Mouse (Mus musculus) adrenal gland, adult (tissue): Measurements from ENCODE around the gene Trcg1.
"Not testable (repeated sequence)": the region's sequence is repeated elsewhere in the genome, so short reads cannot be mapped to it uniquely, and the experiment has no call there.

Source experiments
- DNase-seq, 2 experiments: peaks; one replicate each; pipeline ENCODE4 v3.0.0; 2022 to 2023; ENCODE audit warnings: low spot score in 1 of 2; ENCODE audit not compliant: inconsistent age in 2 of 2

Gene Trcg1

DNA sequence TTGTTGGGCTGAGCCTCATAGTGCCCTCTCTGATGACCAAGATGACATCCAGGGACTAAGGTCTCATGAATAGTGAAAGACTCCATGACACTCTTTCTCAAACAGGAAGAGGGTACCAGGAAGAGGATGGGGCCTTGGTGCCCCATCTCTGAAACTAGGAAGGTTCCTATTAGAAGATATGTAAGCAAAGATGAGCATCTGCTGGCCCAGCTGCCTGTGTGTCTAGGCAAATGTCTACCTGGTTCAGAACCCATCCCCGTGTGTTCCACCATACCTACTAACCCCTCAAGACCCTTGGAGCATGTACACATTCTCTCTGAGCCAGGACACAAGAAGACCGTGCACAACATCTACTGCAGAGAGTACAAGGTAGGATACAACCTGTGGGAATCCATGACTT lies at the start of gene Trcg1:
Gene Trcg1 (plus strand): TSS at position 301 of the 400 bp plus-strand sequence.
- DNase-seq, result no peak

DNA sequence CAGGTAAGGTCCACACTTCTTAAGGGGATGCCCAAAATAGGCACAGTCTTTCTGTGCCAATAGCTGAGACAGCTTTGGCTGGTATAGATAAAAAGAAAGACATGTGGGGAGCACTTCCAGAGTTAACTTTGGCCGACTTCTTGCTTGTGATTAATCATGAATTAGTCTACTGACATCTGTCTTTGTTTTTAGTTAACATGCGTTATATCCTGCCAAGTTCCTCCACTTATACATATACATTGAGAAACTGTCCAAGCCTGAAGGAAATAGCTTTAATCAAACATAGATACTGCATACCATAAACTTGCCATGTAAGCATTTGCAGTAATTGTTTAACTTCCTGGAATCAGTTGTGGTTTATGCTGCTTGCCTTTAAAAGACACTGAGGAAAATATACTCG lies 39.6 kb upstream of the Trcg1 start:
- DNase-seq, result no peak

DNA sequence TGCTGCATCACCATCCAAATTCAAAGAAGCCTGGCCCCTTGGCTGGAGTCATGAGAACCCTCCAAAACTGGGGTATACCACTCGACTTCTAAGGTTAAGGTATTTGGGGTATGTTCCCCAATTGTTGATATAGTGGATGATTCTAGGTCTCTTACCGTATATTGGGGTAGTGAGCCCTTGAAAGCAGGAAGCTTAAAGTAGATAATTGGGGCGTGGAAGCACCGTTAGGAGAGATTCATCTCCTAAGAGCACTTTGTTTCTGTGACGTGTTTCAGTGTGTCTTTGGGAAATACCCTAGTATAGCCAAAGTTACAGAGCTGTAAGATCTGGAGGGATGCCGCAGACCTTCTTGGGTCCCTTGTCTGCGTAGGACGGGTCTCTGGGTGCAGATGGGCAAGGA lies 38.9 kb upstream of the Trcg1 start:
- DNase-seq, result no peak

DNA sequence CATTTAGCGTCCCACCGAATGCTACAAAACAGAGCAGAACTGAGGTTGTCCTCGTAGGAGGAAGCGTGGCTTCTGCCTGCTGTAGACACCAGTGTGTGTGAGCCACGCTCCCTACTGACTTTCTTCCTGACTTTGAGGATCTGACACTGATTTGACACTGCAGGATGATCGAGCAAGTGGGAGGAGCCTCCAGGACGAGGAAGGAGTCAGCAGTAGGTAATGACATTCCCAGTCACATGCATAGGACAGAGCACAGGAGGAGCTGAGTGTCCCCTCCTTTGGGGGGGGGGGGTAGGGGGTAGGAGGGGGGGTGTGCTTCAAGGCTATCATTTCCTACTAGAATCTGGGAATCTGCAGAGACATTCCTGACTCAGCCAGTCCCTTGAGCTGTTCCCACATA lies 33.4 kb upstream of the Trcg1 start:
- DNase-seq, result no peak

GRCm38 (mm10) chr9:57203571-57203970 lies 32.8 kb upstream of the Trcg1 start:
- DNase-seq, result not testable (repeated sequence)

GRCm38 (mm10) chr9:57206896-57207295 lies 29.5 kb upstream of the Trcg1 start:
- no peak for DNase-seq

GRCm38 (mm10) chr9:57209316-57209715 lies 27.0 kb upstream of the Trcg1 start:
- DNase-seq, result peak; percentile 33 to 71

- no peak for DNase-seq
Observed at GRCm38 (mm10) chr9:57212448-57213222, 23.7 kb upstream of the Trcg1 start.

GRCm38 (mm10) chr9:57214500-57214899 lies 21.9 kb upstream of the Trcg1 start:
- no peak for DNase-seq

DNA sequence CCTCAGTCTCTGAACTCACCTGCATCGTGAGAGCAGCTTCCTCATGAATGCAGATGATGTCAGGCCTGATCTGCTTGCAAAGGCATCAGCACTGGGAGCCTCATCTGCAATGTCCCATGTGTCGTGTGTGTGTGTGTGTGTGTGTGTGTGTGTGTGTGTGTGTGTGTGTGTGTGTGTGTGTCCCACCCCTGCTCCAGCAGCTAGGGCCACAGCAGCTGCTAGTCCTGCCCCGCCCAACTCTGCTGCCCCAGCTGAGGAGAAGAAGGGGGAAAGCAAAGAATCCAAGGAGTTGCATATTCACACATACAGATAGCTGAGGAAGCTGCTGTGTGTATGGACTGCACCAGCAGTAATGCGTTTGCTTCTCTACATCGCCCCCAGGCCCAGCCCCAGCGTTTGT lies 19.1 kb upstream of the Trcg1 start:
- no peak for DNase-seq

- no peak for DNase-seq
Observed at GRCm38 (mm10) chr9:57218776-57219175, 17.6 kb upstream of the Trcg1 start.

- DNase-seq, result no peak
Observed at GRCm38 (mm10) chr9:57219511-57219910, 16.8 kb upstream of the Trcg1 start.

DNA sequence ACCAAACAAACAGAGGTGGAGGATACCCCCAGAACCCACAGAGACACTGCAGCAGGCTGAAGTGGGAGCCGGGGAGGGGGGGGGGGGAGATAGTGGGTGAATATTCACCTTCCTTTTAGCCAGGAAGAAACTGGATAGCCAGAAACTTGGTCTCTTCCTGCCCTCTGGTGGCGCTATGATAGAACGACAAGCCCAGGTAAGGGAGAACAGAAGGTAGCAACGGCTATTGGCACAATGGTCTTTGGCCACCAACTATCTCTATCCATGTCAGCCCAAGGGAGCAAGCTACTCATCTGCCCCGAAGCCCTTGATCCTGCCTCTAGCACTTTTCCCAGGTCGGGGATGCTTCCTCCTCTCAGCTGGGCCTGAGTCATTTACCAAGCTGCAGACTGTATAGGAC lies 16.0 kb upstream of the Trcg1 start:
- peak in 1 of 2 experiments; percentile 72 for DNase-seq

GRCm38 (mm10) chr9:57223341-57223740 lies 13.0 kb upstream of the Trcg1 start:
- no peak for DNase-seq

DNA sequence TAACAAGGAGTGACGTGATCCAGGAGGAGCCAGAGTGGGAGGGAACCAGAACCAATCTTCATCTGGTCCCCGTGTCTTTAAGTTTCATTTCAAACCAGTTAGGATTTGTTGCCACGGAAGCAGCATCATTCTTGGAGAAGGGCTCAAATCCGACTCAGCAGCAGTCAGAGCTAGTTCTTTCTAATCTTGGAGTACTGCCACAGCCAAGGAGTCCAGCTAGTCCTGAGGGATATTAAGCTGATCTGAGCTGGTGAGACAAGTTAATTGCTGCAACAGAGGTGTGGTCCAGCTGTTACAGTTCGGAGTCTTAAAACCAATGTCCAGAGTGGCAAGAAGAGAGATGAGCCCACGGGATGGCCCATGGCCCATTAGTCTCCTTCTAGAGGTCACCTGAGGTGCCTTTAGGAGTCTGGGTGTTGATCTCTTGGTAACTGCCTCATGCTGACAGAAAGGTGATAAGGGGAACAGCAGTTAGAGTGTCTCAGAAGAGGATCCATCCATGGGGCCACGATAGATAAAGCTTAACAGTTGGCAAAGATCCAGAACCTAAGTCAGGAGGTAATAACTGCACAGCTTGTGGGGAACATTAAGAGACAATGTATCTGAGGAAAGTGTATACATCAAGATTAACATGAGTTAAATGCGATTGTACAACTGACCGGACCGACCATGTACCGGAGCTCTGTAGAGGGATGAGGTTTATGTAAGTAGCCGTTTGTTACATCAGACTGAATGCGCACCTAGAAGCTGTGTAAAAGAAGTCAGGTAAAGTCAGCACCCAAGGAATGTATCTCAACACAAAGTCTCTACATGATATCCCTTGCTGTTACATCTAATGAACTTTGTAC lies 10.4 kb upstream of the Trcg1 start:
- DNase-seq, result no peak

DNA sequence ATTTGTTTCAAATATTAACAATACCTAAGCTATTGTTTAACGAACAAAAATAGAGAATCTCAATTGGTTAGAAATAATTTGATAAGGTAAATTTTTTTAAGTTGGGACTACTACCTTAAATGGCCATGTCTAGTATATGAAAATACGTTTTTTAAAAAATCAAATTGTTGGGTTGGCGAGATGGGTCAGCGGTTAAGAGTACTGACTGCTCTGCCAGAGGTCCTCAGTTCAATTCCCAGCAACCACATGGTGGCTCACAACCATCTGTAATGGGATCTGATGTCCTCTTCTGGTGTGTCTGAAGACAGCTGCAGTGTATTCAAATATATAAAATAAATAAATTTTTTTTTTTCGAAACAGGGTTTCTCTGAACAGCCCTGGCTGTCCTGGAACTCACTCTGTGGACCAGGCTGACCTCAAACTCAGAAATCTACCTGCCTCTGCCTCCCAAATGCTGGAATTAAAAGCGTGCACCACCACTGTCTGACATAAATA lies 9.7 kb upstream of the Trcg1 start:
- DNase-seq, result not testable (repeated sequence)

DNA sequence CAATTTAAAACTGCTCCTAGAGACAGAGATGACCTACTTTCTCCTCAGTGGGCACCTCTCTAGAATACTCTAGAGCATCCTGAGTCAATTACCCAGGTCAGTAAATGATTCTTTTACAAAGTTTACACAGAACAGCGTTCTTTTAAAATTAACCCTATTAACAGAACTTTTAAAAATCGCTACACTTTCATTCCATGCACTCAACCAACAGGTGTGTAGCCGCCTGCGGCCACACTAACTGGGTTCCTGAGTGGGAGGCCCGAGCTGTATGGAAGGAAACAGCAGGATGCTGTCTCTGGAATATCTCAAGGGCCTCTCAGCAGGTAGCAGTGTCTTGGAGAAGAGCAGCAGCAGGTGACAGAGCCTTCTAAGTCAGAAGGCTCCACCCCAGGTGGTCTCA lies 9.2 kb upstream of the Trcg1 start:
- DNase-seq, result no peak

GRCm38 (mm10) chr9:57228186-57228585 lies 8.2 kb upstream of the Trcg1 start:
- no peak for DNase-seq

GRCm38 (mm10) chr9:57229726-57230125 lies 6.6 kb upstream of the Trcg1 start:
- peak in 1 of 2 experiments; percentile 82 for DNase-seq

DNA sequence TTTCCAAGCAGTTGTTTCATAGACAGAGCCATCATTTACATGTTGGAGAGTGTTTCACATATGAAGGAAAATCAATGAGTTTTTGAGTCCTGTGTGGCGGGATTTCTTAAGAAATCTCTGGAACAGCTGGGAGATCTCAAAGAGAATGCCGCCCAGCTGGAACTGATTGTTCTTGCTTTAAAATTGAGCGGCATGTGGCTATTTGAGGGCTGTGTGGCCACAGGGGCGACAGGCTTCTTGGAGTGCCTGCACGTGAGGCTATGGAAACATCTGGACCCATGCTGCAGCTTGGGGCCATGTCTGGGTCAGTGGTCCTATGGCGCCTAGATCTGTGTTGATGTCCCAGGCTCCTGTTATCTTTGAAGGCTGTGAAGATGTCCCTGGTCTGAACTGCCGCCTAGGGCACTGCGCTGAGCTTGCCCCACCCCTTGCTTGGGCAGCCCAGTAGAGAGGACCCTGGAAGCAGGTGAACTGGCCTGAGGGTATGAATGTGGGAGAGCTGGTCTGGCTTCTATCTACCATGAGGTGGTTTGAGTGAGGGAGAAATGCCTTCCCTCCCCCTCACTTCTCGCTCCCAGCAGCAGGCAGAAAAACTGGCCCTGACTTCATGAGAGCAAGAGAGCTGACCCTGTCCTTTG lies 6.1 kb upstream of the Trcg1 start:
- DNase-seq, result no peak

DNA sequence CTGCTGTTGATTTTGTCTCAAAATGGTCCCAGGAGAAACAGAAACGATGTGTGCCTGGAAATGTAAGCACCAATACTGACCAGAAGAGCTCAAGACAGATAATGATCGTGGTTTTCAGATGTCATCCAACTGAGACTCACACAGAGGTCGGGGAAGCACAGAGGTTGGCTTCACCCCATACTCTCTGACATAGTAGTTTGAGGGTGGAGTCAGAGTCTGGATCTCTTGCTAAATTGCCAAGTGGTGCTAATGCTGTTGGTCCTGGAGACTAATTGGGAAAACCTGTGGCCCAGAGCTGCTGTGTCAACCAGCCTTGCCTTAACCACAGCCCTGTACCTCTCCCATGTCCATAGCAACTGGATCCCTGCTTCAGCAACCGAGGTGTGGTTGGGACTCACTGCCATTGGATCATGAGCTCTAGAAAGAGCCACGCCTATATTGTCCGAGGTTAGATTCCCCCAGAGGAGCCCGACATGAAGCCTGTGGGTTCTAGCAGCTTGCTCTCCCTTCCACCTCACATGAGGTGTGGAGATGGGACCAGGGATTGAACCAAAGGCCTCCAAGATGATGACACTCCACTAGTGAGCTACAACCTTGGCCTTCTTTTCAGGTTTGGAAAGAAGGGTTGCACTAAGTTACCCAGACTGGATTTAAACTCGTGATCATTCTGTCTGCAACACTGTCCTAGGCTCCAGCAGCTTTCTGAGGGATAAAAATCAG lies 4.7 kb upstream of the Trcg1 start:
- no peak for DNase-seq
